Mouse (Mus musculus): ENCODE measurements around the gene Vps36.

DNA sequence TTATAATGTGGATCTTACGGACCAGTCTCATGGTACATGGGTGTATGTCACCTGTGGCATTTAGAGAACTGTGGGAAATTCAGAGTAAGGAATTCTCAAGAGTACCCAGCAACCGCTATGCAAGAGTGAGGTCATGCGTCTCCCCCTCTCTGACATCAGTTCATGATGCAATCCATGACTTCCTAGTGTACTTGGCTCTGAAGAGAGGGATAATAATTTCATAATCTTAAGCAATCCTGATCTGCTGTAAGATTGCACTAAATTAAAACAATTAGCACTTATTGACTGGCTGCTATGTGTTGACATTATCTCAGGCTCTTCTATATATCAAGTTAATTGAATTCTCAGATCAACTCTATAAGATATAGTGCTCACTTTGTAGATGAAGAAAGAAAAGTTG is 74.2 kb downstream of the Vps36 start:
- TF ChIP-seq EP300 (IDR thresholded peaks at IDR 0.05; ENCODE audit: low read depth) = no peak
- no peak for TF ChIP-seq CTCF (IDR thresholded peaks at IDR 0.05; ENCODE audit: low read depth)
